Mouse (Mus musculus): ENCODE results near the gene Sema4c.

The Sema4c gene

GRCm38 (mm10) chr1:36535477-36536396 is 22.4 kb downstream of the Sema4c start:
- no peak for DNase-seq (ENCODE audit: low spot score in 2 of 2)

- no peak for DNase-seq (ENCODE audit: low spot score in 2 of 2)
These were observed 23.5 kb downstream of the Sema4c start for GRCm38 (mm10) chr1:36534595-36535058.

DNA sequence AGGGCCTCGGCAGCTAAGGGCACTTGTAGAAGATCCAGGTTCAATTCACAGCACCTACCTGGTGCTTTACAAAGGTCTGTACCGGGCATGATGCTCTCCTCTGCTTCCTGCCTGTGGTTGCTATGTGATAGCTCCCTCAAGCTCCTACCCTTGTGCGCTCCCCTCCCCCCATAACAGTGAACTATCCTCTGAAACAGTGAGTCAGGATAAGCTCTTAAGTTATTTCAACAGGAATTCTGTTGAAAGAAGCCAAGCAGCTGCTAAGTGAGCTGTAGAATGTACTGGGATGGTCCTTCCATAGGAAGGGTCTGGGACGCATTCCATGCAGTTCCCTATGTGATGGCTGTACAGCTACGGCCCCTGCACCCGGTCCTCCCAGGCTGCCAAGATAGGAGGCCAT is 24.6 kb downstream of the Sema4c start:
- DNase-seq (ENCODE audit: low spot score in 2 of 2), result no peak

DNA sequence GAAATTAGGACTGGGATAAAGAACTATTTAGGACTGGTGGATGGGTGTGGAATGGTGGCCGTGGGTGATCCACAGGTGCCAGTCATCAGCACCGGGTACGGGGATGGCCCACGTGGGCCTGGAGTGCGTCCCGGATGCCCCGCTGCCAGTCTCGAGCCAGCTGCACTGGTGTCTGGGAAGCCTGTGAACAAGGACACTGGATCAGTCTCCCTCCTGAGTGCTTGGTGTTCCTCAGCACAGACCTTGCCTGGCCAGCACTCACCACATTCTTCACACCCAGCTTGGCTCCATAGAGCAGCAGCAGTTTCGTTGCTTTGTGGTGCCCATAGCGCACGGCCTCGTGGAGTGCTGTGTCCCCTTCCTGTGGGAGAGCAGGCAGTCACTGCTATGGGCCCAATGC is 26.7 kb downstream of the Sema4c start:
- DNase-seq (ENCODE audit: low spot score in 2 of 2), result no peak

GRCm38 (mm10) chr1:36530962-36531361 is 27.2 kb downstream of the Sema4c start:
- no peak for DNase-seq (ENCODE audit: low spot score in 2 of 2)

DNA sequence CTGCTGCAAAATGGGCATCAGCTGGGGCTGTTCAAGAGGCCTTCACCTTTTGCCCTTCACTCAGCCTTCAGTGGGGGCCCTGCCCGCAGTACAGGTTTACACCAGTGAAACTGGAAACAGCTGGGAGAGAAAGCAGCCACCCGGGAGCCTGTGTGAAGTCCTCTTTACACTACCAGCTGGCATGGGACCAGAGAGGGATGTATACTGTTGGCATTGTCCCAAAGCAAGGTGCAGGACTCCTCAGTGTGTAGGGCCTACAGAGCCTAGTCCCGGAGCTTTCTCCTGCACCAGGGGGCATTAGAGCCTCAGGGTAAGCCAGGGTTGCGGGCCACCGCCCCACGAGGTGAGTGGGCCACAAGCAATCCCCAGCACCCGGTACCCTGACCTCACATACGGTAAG is 27.7 kb downstream of the Sema4c start:
- no peak for DNase-seq (ENCODE audit: low spot score in 2 of 2)

DNA sequence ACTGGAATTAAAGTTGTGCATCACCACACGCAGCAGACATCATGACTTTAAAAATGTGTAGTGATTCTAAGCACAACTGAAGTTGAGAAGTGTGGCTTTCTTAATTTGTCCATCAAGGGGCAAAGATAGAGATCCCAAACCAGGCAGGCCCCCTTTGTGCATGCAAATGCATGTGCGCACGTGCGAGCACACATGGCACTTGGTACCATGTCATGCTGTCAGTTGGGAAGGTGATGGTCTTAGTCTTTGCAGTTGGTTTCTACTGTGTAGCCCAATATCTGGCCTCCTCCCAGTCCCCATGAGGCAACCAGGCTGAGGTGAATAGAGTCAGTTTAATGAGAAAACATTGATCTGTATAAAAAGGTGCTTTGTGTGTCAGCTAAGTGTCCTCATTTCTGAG is 28.3 kb downstream of the Sema4c start:
- no peak for DNase-seq (ENCODE audit: low spot score in 2 of 2)

DNA sequence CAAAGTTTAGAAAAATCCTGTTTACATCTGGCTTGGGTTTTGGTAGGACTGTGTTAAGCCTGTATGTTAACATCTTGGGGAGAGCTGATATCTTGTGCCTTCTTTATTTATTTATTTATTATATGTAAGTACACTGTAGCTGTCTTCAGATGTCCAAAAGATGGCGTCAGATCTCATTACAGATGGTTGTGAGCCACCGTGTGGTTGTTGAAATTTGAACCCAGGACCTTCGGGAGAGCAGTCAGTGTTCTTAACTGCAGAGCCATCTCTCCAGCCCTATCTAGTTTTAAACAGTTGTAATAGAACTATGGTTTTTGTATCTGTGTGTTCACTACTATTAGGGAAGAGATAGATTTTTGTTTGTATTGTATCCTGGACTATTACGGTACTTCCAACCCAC is 28.9 kb downstream of the Sema4c start:
- DNase-seq (ENCODE audit: low spot score in 2 of 2), result no peak

- DNase-seq (ENCODE audit: low spot score in 2 of 2), result no peak
These were observed 29.8 kb downstream of the Sema4c start for GRCm38 (mm10) chr1:36528351-36528750.

- DNase-seq (ENCODE audit: low spot score in 2 of 2), result no peak
These were observed 31.2 kb downstream of the Sema4c start for GRCm38 (mm10) chr1:36526903-36527302.

DNA sequence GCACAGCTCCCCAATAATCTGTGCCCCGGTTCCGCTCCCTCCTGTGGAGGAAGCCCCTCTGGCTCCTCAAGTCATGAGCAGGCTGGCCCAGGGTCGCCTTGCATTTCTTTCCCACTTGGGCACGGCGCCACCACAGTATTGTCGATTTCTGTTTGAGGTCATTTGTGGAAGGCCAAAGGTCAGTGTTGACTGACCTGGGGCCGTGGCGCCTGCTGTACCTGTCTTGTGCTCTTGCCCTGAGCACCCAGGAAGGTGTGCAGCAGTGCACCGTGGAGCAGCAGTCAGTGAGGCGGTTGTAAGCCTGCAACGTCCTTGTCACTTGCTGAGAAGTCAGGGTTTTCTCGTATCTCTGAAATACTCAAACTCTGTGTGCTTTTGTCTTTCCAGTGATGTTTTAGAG is 32.4 kb downstream of the Sema4c start:
- no peak for DNase-seq (ENCODE audit: low spot score in 2 of 2)

DNA sequence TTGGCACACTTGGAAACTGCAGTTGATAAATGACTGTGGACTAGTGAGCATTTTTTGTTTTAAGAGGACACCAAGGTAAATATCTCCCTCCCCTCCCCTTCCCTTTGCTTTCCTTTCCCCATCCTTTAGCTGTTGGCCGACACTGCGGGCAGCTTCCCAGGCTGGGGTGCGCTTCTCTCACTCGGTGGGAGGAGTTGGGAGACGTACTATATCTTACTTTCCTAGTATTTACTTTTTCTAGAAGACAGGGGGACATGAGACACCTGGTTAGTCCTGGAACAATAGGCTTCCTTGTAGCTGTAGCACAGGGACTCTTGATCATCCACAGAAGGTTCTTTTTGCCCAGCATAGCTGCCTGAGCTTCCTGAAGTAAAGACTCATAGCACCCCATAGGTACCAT is 34.1 kb downstream of the Sema4c start:
- no peak for DNase-seq (ENCODE audit: low spot score in 2 of 2)

- no peak for DNase-seq (ENCODE audit: low spot score in 2 of 2)
These were observed 34.7 kb downstream of the Sema4c start for GRCm38 (mm10) chr1:36523332-36524013.

DNA sequence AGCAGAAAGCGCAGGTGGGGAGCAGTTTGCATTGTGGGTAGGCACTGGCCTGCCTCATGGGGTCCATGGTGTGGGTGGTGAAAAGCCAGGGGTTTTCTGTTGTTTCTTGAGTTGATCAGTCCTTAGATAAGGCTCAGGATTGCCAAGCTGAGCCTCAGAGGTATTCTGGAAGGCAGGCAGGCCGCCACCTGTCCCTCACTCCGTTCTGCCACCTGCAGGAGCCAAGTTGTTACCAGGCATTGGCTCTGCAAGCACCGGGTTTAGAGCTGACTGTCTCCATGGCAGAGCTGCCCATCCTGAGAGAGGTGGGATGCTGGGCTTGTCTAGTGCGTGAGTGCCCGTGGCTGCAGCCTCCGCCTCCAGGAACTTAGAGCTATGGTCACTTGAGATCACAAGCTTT is 35.9 kb downstream of the Sema4c start:
- DNase-seq (ENCODE audit: low spot score in 2 of 2), result no peak

- no peak for DNase-seq (ENCODE audit: low spot score in 2 of 2)
These were observed 38.5 kb downstream of the Sema4c start for GRCm38 (mm10) chr1:36519626-36520025.

GRCm38 (mm10) chr1:36518259-36518658 is 39.9 kb downstream of the Sema4c start:
- no peak for DNase-seq (ENCODE audit: low spot score in 2 of 2)

GRCm38 (mm10) chr1:36513718-36514117 is 44.4 kb downstream of the Sema4c start:
- no peak for DNase-seq (ENCODE audit: low spot score in 2 of 2)

GRCm38 (mm10) chr1:36513310-36513709 is 44.8 kb downstream of the Sema4c start:
- peak in 1 of 2 experiments; percentile 31 for DNase-seq (ENCODE audit: low spot score in 2 of 2)

GRCm38 (mm10) chr1:36512966-36513280 is 45.2 kb downstream of the Sema4c start:
- no peak for DNase-seq (ENCODE audit: low spot score in 2 of 2)

DNA sequence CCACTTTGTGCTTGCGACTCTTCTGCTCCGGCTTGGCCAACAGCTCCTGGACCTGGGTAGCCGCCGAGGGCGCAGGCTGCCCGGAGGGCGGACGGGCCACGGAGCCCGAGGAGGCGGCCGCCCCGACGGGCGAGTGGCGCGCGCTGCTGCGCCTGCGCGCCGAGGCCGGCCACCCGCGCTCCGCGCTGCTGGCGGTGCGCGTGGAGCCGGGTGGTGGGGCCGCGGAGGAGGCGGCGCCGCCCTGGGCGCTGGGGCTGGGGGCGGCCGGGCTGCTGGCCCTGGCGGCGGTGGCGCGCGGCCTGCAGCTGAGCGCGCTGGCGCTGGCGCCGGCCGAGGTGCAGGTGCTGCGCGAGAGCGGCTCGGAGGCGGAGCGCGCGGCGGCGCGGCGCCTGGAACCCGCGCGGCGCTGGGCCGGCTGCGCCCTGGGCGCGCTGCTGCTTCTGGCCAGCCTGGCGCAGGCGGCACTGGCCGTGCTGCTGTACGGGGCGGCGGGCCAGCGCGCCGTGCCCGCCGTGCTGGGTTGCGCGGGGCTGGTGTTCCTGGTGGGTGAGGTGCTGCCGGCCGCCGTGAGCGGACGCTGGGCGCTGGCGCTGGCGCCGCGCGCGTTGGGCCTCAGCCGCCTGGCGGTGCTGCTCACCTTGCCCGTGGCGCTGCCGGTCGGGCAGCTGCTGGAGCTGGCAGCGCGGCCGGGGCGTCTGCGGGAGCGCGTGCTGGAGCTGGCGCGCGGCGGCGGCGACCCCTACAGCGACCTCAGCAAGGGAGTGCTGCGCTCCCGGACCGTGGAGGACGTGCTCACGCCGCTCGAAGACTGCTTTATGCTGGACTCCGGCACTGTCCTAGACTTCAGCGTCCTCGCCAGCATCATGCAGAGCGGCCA is 45.8 kb downstream of the Sema4c start:
- DNase-seq (ENCODE audit: low spot score in 2 of 2), result no peak

GRCm38 (mm10) chr1:36511289-36512021 is 46.7 kb downstream of the Sema4c start, which contains the start of gene Cnnm3:
Gene Cnnm3, plus strand, starts transcription at chr1:36511867.
- DNase-seq (ENCODE audit: low spot score in 2 of 2), result peak; percentile 94 to 99

Measured in left cerebral cortex, adult 9 months (tissue).